Mouse (Mus musculus) cortical plate, adult 2 months (tissue): ENCODE data around the gene Prtn3.

Source experiments
- CTCF ChIP-seq: fragments of 200-500 bp; IDR thresholded peaks from 2 replicates; pipeline ENCODE4 v1.5.1; 2011; ENCODE audit warnings: mild to moderate bottlenecking, control low read depth, low read length; ENCODE audit not compliant: insufficient read depth; ENCODE audit errors: extremely low read depth
- POLR2A ChIP-seq: fragments of 200-500 bp; IDR thresholded peaks from 2 replicates; pipeline ENCODE4 v1.6.1; 2011; ENCODE audit warnings: mild to moderate bottlenecking, low read length, control low read depth; ENCODE audit not compliant: insufficient read depth; ENCODE audit errors: extremely low read depth

DNA sequence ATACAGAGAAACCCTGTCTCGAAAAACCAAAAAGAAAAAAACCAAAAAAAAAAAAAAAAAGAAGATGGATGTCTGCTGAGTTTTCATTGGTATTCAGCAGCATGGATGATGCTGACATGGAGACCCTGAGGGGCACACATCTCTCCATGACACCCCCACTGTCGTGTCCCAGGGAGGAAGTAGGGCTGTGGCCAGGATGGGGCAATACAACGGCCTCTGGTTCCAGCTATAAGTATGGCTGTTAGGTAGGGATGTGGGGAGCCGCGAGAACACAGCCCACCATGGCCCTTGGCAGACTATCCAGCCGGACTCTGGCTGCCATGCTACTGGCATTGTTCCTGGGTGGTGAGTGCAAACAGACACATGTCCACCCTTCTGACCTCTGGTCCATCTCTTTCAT, 11.8 kb downstream of the Prtn3 start, which contains the start of gene Elane:
- no peak for TF ChIP-seq POLR2A
- TF ChIP-seq CTCF, result no peak
